In the genomic region with DNA sequence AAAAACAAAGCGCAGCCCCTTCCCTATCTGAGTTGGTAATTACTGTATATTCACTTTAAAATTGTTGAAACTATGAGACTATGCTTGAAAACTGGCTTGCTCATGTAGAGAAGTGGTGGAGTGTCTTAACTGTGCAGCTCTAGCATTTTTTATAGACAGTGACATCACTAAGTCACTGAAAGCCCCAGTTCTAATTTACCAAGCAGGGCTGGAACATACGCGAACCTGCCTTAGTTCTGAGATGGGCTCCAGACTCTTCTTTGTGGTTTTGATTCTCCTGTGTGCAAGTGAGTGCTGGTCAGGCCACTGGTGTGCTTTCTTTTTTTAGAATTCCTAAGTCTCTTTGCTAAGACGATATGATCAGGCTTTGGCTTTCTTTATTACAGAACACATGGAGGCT, we compare ENCODE assay signal across 25 mouse cellular contexts.
A peak's percentile ranks its signal among the peaks of the same experiment; 100 is the strongest.
DNase-seq lines count a peak whose midpoint lies in the region; ATAC-seq lines count a peak whose summit lies in the region.
"Had no signal": no experiment of that assay in that cellular context is flagged by ENCODE, and none has a peak within 500 bp of the region (broad histone marks: within the 10 kb centered on the region; RNA-seq: fewer than 3 reads in every experiment).

No protein-coding gene starts in this region.

- no peaks in the 10 kb centered on the region for H3K36me3 ChIP-seq in megakaryocyte, embryonic 14.5 days (replicated peaks; ENCODE audit: low read length)
- H3K36me3 ChIP-seq: embryonic facial prominence, embryonic 10.5 days; embryonic facial prominence, embryonic 12.5 days; forebrain, embryonic 15.5 days; G1E had no signal

- no peak for ATAC-seq in megakaryocyte, adult 5-6 weeks (ENCODE audit: poor library complexity, severe bottlenecking)
- ATAC-seq in inflammation-experienced regulatory T-cells, adult 6 months, result peak; percentile 54
- ATAC-seq: activated CD4-positive, CD25-positive, alpha-beta regulatory T cell, adult 4 months; forebrain, embryonic 13.5 days; forebrain, embryonic 15.5 days; forebrain, postnatal 0 days; Patski had no signal

- intact Hi-C loops in left cerebral cortex, postnatal 36 days (cut with DNase I), result no loop called here

- peaks cover 72% of the 10 kb centered on the region for H3K4me1 ChIP-seq in megakaryocyte, embryonic 14.5 days
- H3K4me1 ChIP-seq: embryonic facial prominence, embryonic 10.5 days; embryonic facial prominence, embryonic 12.5 days; forebrain, embryonic 13.5 days; forebrain, embryonic 15.5 days had no signal

- peak overlapping the region; percentile 15 for H3K4me3 ChIP-seq in megakaryocyte, embryonic 14.5 days (replicated peaks)
- H3K4me3 ChIP-seq: embryonic facial prominence, embryonic 10.5 days; embryonic facial prominence, embryonic 12.5 days; forebrain, embryonic 13.5 days; forebrain, embryonic 15.5 days had no signal

- H3K9me3 ChIP-seq in megakaryocyte, embryonic 14.5 days, result no peaks in the 10 kb centered on the region
- H3K9me3 ChIP-seq: embryonic facial prominence, embryonic 10.5 days; embryonic facial prominence, embryonic 12.5 days; forebrain, embryonic 13.5 days; forebrain, embryonic 15.5 days; G1E had no signal

- no peaks in the 10 kb centered on the region for H3K27me3 ChIP-seq in megakaryocyte, embryonic 14.5 days (replicated peaks)
- H3K27me3 ChIP-seq: CH12.LX; embryonic facial prominence, embryonic 12.5 days; forebrain, embryonic 13.5 days; forebrain, embryonic 15.5 days had no signal

- DNase-seq in CD4-positive helper T cell, adult 2 months (ENCODE audit: low read depth, low spot score), result peak; percentile 19
- peak; percentile 22 for DNase-seq in CD4-positive, CD25-positive, alpha-beta regulatory T cell, adult 2 months (ENCODE audit: low read depth, low spot score)
- DNase-seq in layer of hippocampus, adult 9-11 months, result no peak
- DNase-seq in kidney, postnatal 14 days, result no peak
- no peak for DNase-seq in left cerebral cortex, postnatal 36 days (ENCODE audit: low spot score in 2 of 2)
- DNase-seq: adrenal gland, adult 8-10 months; adrenal gland, postnatal 14 days; adrenal gland, postnatal 36 days; cerebellum, adult 11-12 months; cerebellum, adult 2 months; cerebellum, adult 9-10 months; cerebellum, postnatal 10 days; cerebellum, postnatal 25 days; forebrain, postnatal 0 days had no signal

Comparison
In these comparisons a context has a peak if more than half of its experiments do, and no peak if none do; other contexts are left out.
1. DNase-seq: peak in CD4-positive helper T cell, adult 2 months (single experiment) and CD4-positive, CD25-positive, alpha-beta regulatory T cell, adult 2 months (single experiment); none in layer of hippocampus, adult 9-11 months (single experiment), kidney, postnatal 14 days (single experiment) and left cerebral cortex, postnatal 36 days (0 of 2).